ENCODE assay signal across 25 mouse cellular contexts in the genomic region with DNA sequence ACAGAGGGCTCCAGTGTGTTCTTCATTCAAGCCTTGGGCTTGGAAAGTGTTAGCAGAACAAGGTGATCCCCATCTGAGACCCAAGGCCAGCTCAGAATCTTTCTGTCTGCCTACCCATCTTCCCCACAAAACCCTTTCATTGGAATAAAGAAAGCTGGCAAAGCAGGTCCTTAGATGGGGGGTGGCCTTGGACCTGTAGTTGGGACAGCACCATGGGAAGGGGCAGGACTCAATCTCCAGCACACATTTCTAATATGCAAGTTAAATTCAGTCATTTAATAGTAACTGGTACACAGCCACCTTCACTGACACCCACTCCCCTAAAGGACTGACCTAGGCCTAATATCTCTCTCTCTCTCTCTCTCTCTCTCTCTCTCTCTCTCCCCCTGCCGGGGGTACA. TPM values are rescaled to one million over a fixed set of nuclear protein-coding genes. Genes with fewer than 3 reads are reported as not detected.
DNase-seq lines count a peak whose midpoint lies in the region; ATAC-seq and TF ChIP-seq lines count a peak whose summit lies in the region.
"Had no signal": no experiment of that assay in that cellular context is flagged by ENCODE, and none has a peak within 500 bp of the region (broad histone marks: within the 10 kb centered on the region; RNA-seq: fewer than 3 reads in every experiment).

No protein-coding gene starts in this region.

- no peak overlapping the region for H3K27ac ChIP-seq in hindbrain, embryonic 15.5 days (replicated peaks)
- no peak overlapping the region for H3K27ac ChIP-seq in hindbrain, embryonic 16.5 days (ENCODE audit: low read depth, low read length)
- H3K27ac ChIP-seq in midbrain, embryonic 11.5 days (ENCODE audit: low read depth, low read length), result no peak overlapping the region
- H3K27ac ChIP-seq in midbrain, postnatal 0 days (ENCODE audit: low read depth, low read length), result no peak overlapping the region
- peak overlapping the region; percentile 61; the same call in 1 of the 2 replicates for H3K27ac ChIP-seq in embryonic facial prominence, embryonic 10.5 days (replicated peaks)
- H3K27ac ChIP-seq: embryonic facial prominence, embryonic 12.5 days; embryonic facial prominence, embryonic 15.5 days; forebrain, embryonic 12.5 days; forebrain, embryonic 15.5 days; heart, adult 2 months; hindbrain, embryonic 13.5 days had no signal

- no peaks in the 10 kb centered on the region for H3K36me3 ChIP-seq in hindbrain, embryonic 15.5 days
- no peaks in the 10 kb centered on the region for H3K36me3 ChIP-seq in hindbrain, embryonic 16.5 days (ENCODE audit: control insufficient read depth, insufficient read depth, low read length)
- no peaks in the 10 kb centered on the region for H3K36me3 ChIP-seq in midbrain, embryonic 11.5 days (ENCODE audit: control insufficient read depth, insufficient read depth, low read length)
- no peaks in the 10 kb centered on the region for H3K36me3 ChIP-seq in midbrain, postnatal 0 days (ENCODE audit: insufficient read depth, low read length)
- no peaks in the 10 kb centered on the region for H3K36me3 ChIP-seq in embryonic facial prominence, embryonic 10.5 days (replicated peaks)
- H3K36me3 ChIP-seq: embryonic facial prominence, embryonic 12.5 days; embryonic facial prominence, embryonic 15.5 days; forebrain, embryonic 12.5 days; forebrain, embryonic 15.5 days; hindbrain, embryonic 13.5 days had no signal

- no peak for TF ChIP-seq CTCF in midbrain, postnatal 0 days (IDR thresholded peaks at IDR 0.05)

- peaks cover 98% of the 10 kb centered on the region for H3K27me3 ChIP-seq in hindbrain, embryonic 15.5 days
- peaks cover 90% of the 10 kb centered on the region for H3K27me3 ChIP-seq in hindbrain, embryonic 16.5 days (replicated peaks; ENCODE audit: control insufficient read depth, insufficient read depth, low read length)
- H3K27me3 ChIP-seq in midbrain, embryonic 11.5 days (ENCODE audit: control insufficient read depth, insufficient read depth, low read length), result peaks cover 97% of the 10 kb centered on the region
- peaks cover 83% of the 10 kb centered on the region for H3K27me3 ChIP-seq in midbrain, postnatal 0 days (ENCODE audit: insufficient read depth, low read length)
- H3K27me3 ChIP-seq in embryonic facial prominence, embryonic 10.5 days (replicated peaks; ENCODE audit: low read depth, poor library complexity, severe bottlenecking), result peaks cover 100% of the 10 kb centered on the region

- no peak for ATAC-seq in hindbrain, embryonic 15.5 days (ENCODE audit: low FRiP score, low read depth)
- no peak for ATAC-seq in hindbrain, embryonic 16.5 days
- ATAC-seq in midbrain, embryonic 11.5 days (ENCODE audit: low FRiP score), result no peak
- ATAC-seq in midbrain, postnatal 0 days (ENCODE audit: low FRiP score), result no peak
- ATAC-seq: activated CD4-positive, CD25-positive, alpha-beta regulatory T cell, adult 4 months had no signal

- no peaks in the 10 kb centered on the region for H3K9me3 ChIP-seq in hindbrain, embryonic 15.5 days
- no peaks in the 10 kb centered on the region for H3K9me3 ChIP-seq in hindbrain, embryonic 16.5 days (ENCODE audit: control insufficient read depth, low read length)
- H3K9me3 ChIP-seq in midbrain, embryonic 11.5 days (ENCODE audit: control insufficient read depth, low read length), result no peaks in the 10 kb centered on the region
- no peaks in the 10 kb centered on the region for H3K9me3 ChIP-seq in midbrain, postnatal 0 days (ENCODE audit: low read length)
- H3K9me3 ChIP-seq in embryonic facial prominence, embryonic 10.5 days, result no peaks in the 10 kb centered on the region
- H3K9me3 ChIP-seq: embryonic facial prominence, embryonic 12.5 days; embryonic facial prominence, embryonic 15.5 days; forebrain, embryonic 12.5 days; forebrain, embryonic 15.5 days; hindbrain, embryonic 13.5 days had no signal

- no peak overlapping the region for H3K9ac ChIP-seq in hindbrain, embryonic 15.5 days
- H3K9ac ChIP-seq in hindbrain, embryonic 16.5 days (ENCODE audit: low read depth, low read length), result no peak overlapping the region
- no peak overlapping the region for H3K9ac ChIP-seq in midbrain, embryonic 11.5 days (ENCODE audit: low read length)
- H3K9ac ChIP-seq in midbrain, postnatal 0 days (replicated peaks; ENCODE audit: low read length, poor library complexity, severe bottlenecking), result no peak overlapping the region
- H3K9ac ChIP-seq: embryonic facial prominence, embryonic 15.5 days; forebrain, embryonic 12.5 days; forebrain, embryonic 15.5 days had no signal

- peaks cover 12% of the 10 kb centered on the region for H3K4me1 ChIP-seq in hindbrain, embryonic 15.5 days (replicated peaks)
- peaks cover 6% of the 10 kb centered on the region for H3K4me1 ChIP-seq in hindbrain, embryonic 16.5 days (ENCODE audit: control insufficient read depth, insufficient read depth, low read depth, low read length)
- H3K4me1 ChIP-seq in midbrain, embryonic 11.5 days (ENCODE audit: control insufficient read depth, insufficient read depth, low read length), result peaks cover 14% of the 10 kb centered on the region
- peaks cover 6% of the 10 kb centered on the region; the same call in 1 of the 2 replicates for H3K4me1 ChIP-seq in midbrain, postnatal 0 days (ENCODE audit: insufficient read depth, low read length)
- H3K4me1 ChIP-seq in embryonic facial prominence, embryonic 10.5 days, result peaks cover 60% of the 10 kb centered on the region

- 38% methylated on average over 1 of the region's 1 CpGs for WGBS in hindbrain, embryonic 15.5 days
- 17% methylated on average over 1 of the region's 1 CpGs for WGBS in hindbrain, embryonic 16.5 days
- WGBS in midbrain, embryonic 11.5 days, result 43% methylated on average over 1 of the region's 1 CpGs
- 38% methylated on average over 1 of the region's 1 CpGs for WGBS in midbrain, postnatal 0 days
- 52% methylated on average over 1 of the region's 1 CpGs for WGBS in embryonic facial prominence, embryonic 10.5 days

- H3K4me3 ChIP-seq in hindbrain, embryonic 15.5 days, result no peak overlapping the region
- H3K4me3 ChIP-seq in hindbrain, embryonic 16.5 days (ENCODE audit: low read length), result no peak overlapping the region
- H3K4me3 ChIP-seq in midbrain, embryonic 11.5 days (ENCODE audit: low read depth, low read length), result no peak overlapping the region
- H3K4me3 ChIP-seq in midbrain, postnatal 0 days (ENCODE audit: low read depth, low read length), result no peak overlapping the region
- peak overlapping the region; percentile 52 for H3K4me3 ChIP-seq in embryonic facial prominence, embryonic 10.5 days
- H3K4me3 ChIP-seq: heart, adult 2 months had no signal

- H3K4me2 ChIP-seq in hindbrain, embryonic 15.5 days, result peak overlapping the region; percentile 52; the same call in 1 of the 2 replicates
- no peak overlapping the region for H3K4me2 ChIP-seq in hindbrain, embryonic 16.5 days (ENCODE audit: low read length)
- H3K4me2 ChIP-seq in midbrain, embryonic 11.5 days, result no peak overlapping the region
- no peak overlapping the region for H3K4me2 ChIP-seq in midbrain, postnatal 0 days (ENCODE audit: low read depth, low read length, poor library complexity, severe bottlenecking)

- peak; percentile 87 for DNase-seq in midbrain, embryonic 11.5 days (ENCODE audit: low spot score, missing footprints)
- no peak for DNase-seq in midbrain, postnatal 0 days (ENCODE audit: low spot score)
- no peak for DNase-seq in embryonic facial prominence, embryonic 10.5 days (ENCODE audit: low spot score)
- DNase-seq in ovary, postnatal 14 days (ENCODE audit: low spot score), result no peak
- DNase-seq: adrenal gland, adult 8-10 months; cerebellum, adult 11-12 months; cerebellum, adult 8-10 months; gastrocnemius, postnatal 25 days had no signal

RNA-seq across cellular contexts. Expression of a gene that starts 6.5 kb away (rescaled TPM):
- 0.45 and 0.47 TPM in 2 replicates for polyA plus RNA-seq in hindbrain, embryonic 15.5 days (2015; fragmentation: Nextera tagmentation; extraction: Ambion mirVana)
- polyA plus RNA-seq in hindbrain, embryonic 16.5 days (2015; fragmentation: Nextera tagmentation; extraction: Ambion mirVana), result 0.52 and 0.69 TPM in 2 replicates
- 8.5 and 11.4 TPM in 2 replicates for polyA plus RNA-seq in midbrain, embryonic 11.5 days (2014; fragmentation: Nextera tagmentation; extraction: Ambion mirVana)
- 1.3 TPM in 1 of 2 replicates, not detected in the other for total RNA-seq in midbrain, postnatal 0 days (2014; rRNA removed)
- not detected in 2 replicates for polyA plus RNA-seq in midbrain, postnatal 0 days (2015; fragmentation: Nextera tagmentation; extraction: Ambion mirVana)
- polyA plus RNA-seq in embryonic facial prominence, embryonic 10.5 days (2016; fragmentation: Nextera tagmentation; extraction: Ambion mirVana), result 36.9 and 43.2 TPM in 2 replicates
- total RNA-seq: adrenal gland, adult 8-10 months; adrenal gland, postnatal 25 days; gastrocnemius, adult 8-10 months; gastrocnemius, postnatal 25 days; heart, adult 2 months; heart, postnatal 25 days; hematopoietic stem cell, adult 5-6 weeks had no signal
- polyA plus RNA-seq: activated CD4-positive, CD25-positive, alpha-beta regulatory T cell, adult 4 months; C2C12; CD4-positive, CD25-positive, alpha-beta regulatory T cell, adult 4 months; cortical plate, adult 2 months; heart, adult 2 months; heart, postnatal 0 days had no signal

RNA-seq across cellular contexts. Expression of a gene that starts 13.2 kb away (rescaled TPM):
- 6.9 and 7.3 TPM in 2 replicates for polyA plus RNA-seq in hindbrain, embryonic 15.5 days (2015; fragmentation: Nextera tagmentation; extraction: Ambion mirVana)
- 5.7 and 6.5 TPM in 2 replicates for polyA plus RNA-seq in hindbrain, embryonic 16.5 days (2015; fragmentation: Nextera tagmentation; extraction: Ambion mirVana)
- 9.3 and 10.4 TPM in 2 replicates for polyA plus RNA-seq in midbrain, embryonic 11.5 days (2014; fragmentation: Nextera tagmentation; extraction: Ambion mirVana)
- 26.1 and 40.2 TPM in 2 replicates for total RNA-seq in midbrain, postnatal 0 days (2014; rRNA removed)
- 5.6 and 6.5 TPM in 2 replicates for polyA plus RNA-seq in midbrain, postnatal 0 days (2015; fragmentation: Nextera tagmentation; extraction: Ambion mirVana)
- 12.0 and 12.4 TPM in 2 replicates for polyA plus RNA-seq in embryonic facial prominence, embryonic 10.5 days (2016; fragmentation: Nextera tagmentation; extraction: Ambion mirVana)

RNA-seq across cellular contexts. Expression of a gene that starts 47.4 kb away (rescaled TPM):
- 79.4 and 85.4 TPM in 2 replicates for polyA plus RNA-seq in hindbrain, embryonic 15.5 days (2015; fragmentation: Nextera tagmentation; extraction: Ambion mirVana)
- 63.7 and 68.3 TPM in 2 replicates for polyA plus RNA-seq in hindbrain, embryonic 16.5 days (2015; fragmentation: Nextera tagmentation; extraction: Ambion mirVana)
- 68.8 and 78.9 TPM in 2 replicates for polyA plus RNA-seq in midbrain, embryonic 11.5 days (2014; fragmentation: Nextera tagmentation; extraction: Ambion mirVana)
- total RNA-seq in midbrain, postnatal 0 days (2014; rRNA removed), result 145 and 210 TPM in 2 replicates
- 55.9 and 78.2 TPM in 2 replicates for polyA plus RNA-seq in midbrain, postnatal 0 days (2015; fragmentation: Nextera tagmentation; extraction: Ambion mirVana)
- 61.3 and 62.3 TPM in 2 replicates for polyA plus RNA-seq in embryonic facial prominence, embryonic 10.5 days (2016; fragmentation: Nextera tagmentation; extraction: Ambion mirVana)
